Mouse (Mus musculus) subcutaneous adipose tissue, adult 2 months (tissue): Measurements from ENCODE around the gene Tcf7. TPM values are rescaled to one million over a fixed set of nuclear protein-coding genes. Genes with fewer than 3 reads are reported as not detected.

ENCODE experiments used
- polyA plus RNA-seq: library from polyadenylated mRNA; depleted of rRNA; stranded (reverse); fragments of >200 nt; gene quantifications from 2 replicates; pipeline ENCODE4 v1.2.3, GENCODE M21; 2012; ENCODE audit warnings: low replicate concordance; rRNA removed

The Tcf7 gene
- polyA plus RNA-seq = 1.8 and 28.6 TPM in 2 replicates

GRCm38 (mm10) chr11:52282774-52283595 lies at the start of gene Tcf7:
Gene Tcf7 (minus strand): TSS chr11:52283014.

GRCm38 (mm10) chr11:52231606-52232541 lies 50.9 kb downstream of the Tcf7 start, which contains the start of gene Skp1a:
Gene Skp1a (plus strand): TSS chr11:52231995.

GRCm38 (mm10) chr11:52213887-52214286 lies 68.9 kb downstream of the Tcf7 start, which contains the start of gene Olfr1371:
Gene Olfr1371 (minus strand): TSS chr11:52213987.

Other genes starting within 250 kb of the Tcf7 start
- gene Ppp2ca, start 184.3 kb downstream of the Tcf7 start, polyA plus RNA-seq = 45.3 and 49.1 TPM in 2 replicates
- gene Olfr1373, start 137.5 kb downstream of the Tcf7 start, polyA plus RNA-seq = not detected in 2 replicates
- not detected in 2 replicates for gene Olfr1371, start 69.0 kb downstream of the Tcf7 start, polyA plus RNA-seq
- 43.5 and 43.7 TPM in 2 replicates for gene Skp1a, start 51.0 kb downstream of the Tcf7 start, polyA plus RNA-seq
- 110 and 144 TPM in 2 replicates for gene Vdac1, start 77.8 kb upstream of the Tcf7 start, polyA plus RNA-seq
- gene 9530068E07Rik, start 113.4 kb upstream of the Tcf7 start, polyA plus RNA-seq = 132 and 239 TPM in 2 replicates